ENCODE assay signal across 10 mouse cellular contexts in the genomic region with DNA sequence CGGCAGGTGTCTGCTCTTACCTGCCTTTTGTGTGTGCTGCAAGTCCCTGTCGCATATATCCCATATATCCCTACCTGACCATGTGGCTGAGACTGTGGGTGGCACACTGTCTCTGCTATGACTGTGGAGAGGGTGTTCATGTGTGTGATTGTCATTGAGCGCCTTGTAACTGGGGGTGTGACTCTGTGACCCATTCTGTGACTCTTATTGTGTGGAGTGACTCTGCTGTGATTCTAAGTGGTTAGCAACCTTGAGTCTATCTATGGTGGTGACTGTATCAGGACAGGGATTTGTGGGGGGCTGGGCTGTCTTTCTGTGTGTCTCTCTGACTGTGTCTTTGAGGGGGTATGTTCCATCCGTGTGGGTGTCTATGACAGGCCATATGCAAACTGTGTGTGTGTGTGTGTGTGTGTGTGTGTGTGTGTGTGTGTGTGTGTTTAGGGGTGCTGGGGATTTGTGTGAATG. TPM values are rescaled to one million over a fixed set of nuclear protein-coding genes. Genes with fewer than 3 reads are reported as not detected.
A peak's percentile ranks its signal among the peaks of the same experiment; 100 is the strongest.
DNase-seq lines count a peak whose midpoint lies in the region; ATAC-seq and TF ChIP-seq lines count a peak whose summit lies in the region.
"Had no signal": no experiment of that assay in that cellular context is flagged by ENCODE, and none has a peak within 500 bp of the region (broad histone marks: within the 10 kb centered on the region; RNA-seq: fewer than 3 reads in every experiment).

No protein-coding gene starts in this region.

- peak overlapping the region; percentile 82 for H3K4me2 ChIP-seq in kidney, embryonic 14.5 days (replicated peaks; ENCODE audit: low read depth, low read length)
- H3K4me2 ChIP-seq in embryonic facial prominence, embryonic 12.5 days (replicated peaks) = peak overlapping the region; percentile 81
- peak overlapping the region; percentile 69 for H3K4me2 ChIP-seq in forebrain, postnatal 0 days (ENCODE audit: low read depth)
- peak overlapping the region; percentile 74 for H3K4me2 ChIP-seq in midbrain, embryonic 12.5 days (replicated peaks)

- ATAC-seq in kidney, embryonic 14.5 days (ENCODE audit: low FRiP score, low TSS enrichment) = no peak
- ATAC-seq in embryonic facial prominence, embryonic 12.5 days (ENCODE audit: insufficient number of reproducible peaks, insufficient read depth, low FRiP score, low TSS enrichment) = no peak
- peak; percentile 25 for ATAC-seq in forebrain, postnatal 0 days
- peak; percentile 1; the same call in 1 of the 2 replicates for ATAC-seq in midbrain, embryonic 12.5 days (ENCODE audit: low FRiP score, low read depth)
- no peak for ATAC-seq in megakaryocyte-erythroid progenitor cell, adult 5-6 weeks (replicated peaks; ENCODE audit: low FRiP score, low TSS enrichment, poor library complexity, severe bottlenecking)
- ATAC-seq in monocyte, adult 5-6 weeks (replicated peaks; ENCODE audit: insufficient number of reproducible peaks, low FRiP score, low TSS enrichment, poor library complexity, severe bottlenecking) = no peak

- H3K4me3 ChIP-seq in kidney, embryonic 14.5 days (ENCODE audit: low read length) = no peak overlapping the region; the same call in 1 of the 2 replicates
- H3K4me3 ChIP-seq in embryonic facial prominence, embryonic 12.5 days = peak overlapping the region; percentile 62
- peak overlapping the region; percentile 82 for H3K4me3 ChIP-seq in forebrain, postnatal 0 days (ENCODE audit: low read depth, low read length)
- peak overlapping the region; percentile 67 for H3K4me3 ChIP-seq in midbrain, embryonic 12.5 days

- H3K9me3 ChIP-seq in kidney, embryonic 14.5 days (ENCODE audit: control insufficient read depth, low read length) = no peaks in the 10 kb centered on the region
- no peaks in the 10 kb centered on the region for H3K9me3 ChIP-seq in embryonic facial prominence, embryonic 12.5 days
- no peaks in the 10 kb centered on the region for H3K9me3 ChIP-seq in forebrain, postnatal 0 days (ENCODE audit: low read length)
- H3K9me3 ChIP-seq in midbrain, embryonic 12.5 days = no peaks in the 10 kb centered on the region

- no peak for TF ChIP-seq CTCF in forebrain, postnatal 0 days (IDR thresholded peaks at IDR 0.05; ENCODE audit: low read depth)

- no peak for DNase-seq in kidney, adult 18-20 months
- DNase-seq in forebrain, postnatal 0 days = peak; percentile 51
- no peak for DNase-seq in adipocyte (ENCODE audit: low spot score)
- DNase-seq: spleen, adult 18-20 months had no signal

- H3K36me3 ChIP-seq in kidney, embryonic 14.5 days (ENCODE audit: control insufficient read depth, insufficient read depth, low read length) = no peaks in the 10 kb centered on the region
- H3K36me3 ChIP-seq in embryonic facial prominence, embryonic 12.5 days = 0 out of 2 replicates have a peak, but pooled peaks cover 3% of the 10 kb centered on the region
- H3K36me3 ChIP-seq in forebrain, postnatal 0 days (ENCODE audit: insufficient read depth) = peaks cover 22% of the 10 kb centered on the region
- H3K36me3 ChIP-seq in midbrain, embryonic 12.5 days = peaks cover 18% of the 10 kb centered on the region; the same call in 1 of the 2 replicates

- no peak overlapping the region for H3K9ac ChIP-seq in kidney, embryonic 14.5 days (ENCODE audit: low read depth, low read length)
- H3K9ac ChIP-seq in embryonic facial prominence, embryonic 12.5 days = peak overlapping the region; percentile 63; the same call in 1 of the 2 replicates
- H3K9ac ChIP-seq in forebrain, postnatal 0 days = peak overlapping the region; percentile 87
- H3K9ac ChIP-seq in midbrain, embryonic 12.5 days (replicated peaks) = peak overlapping the region; percentile 78

- H3K27me3 ChIP-seq in kidney, embryonic 14.5 days (ENCODE audit: control insufficient read depth, insufficient read depth, low read length) = no peaks in the 10 kb centered on the region
- H3K27me3 ChIP-seq in embryonic facial prominence, embryonic 12.5 days = no peaks in the 10 kb centered on the region
- no peaks in the 10 kb centered on the region for H3K27me3 ChIP-seq in forebrain, postnatal 0 days (ENCODE audit: insufficient read depth, low read length)
- H3K27me3 ChIP-seq in midbrain, embryonic 12.5 days = 0 out of 2 replicates have a peak, but pooled peaks cover 6% of the 10 kb centered on the region

- WGBS in kidney, embryonic 14.5 days = 77% methylated on average over 4 of the region's 4 CpGs
- WGBS in embryonic facial prominence, embryonic 12.5 days = 84% methylated on average over 4 of the region's 4 CpGs
- 66% methylated on average over 4 of the region's 4 CpGs for WGBS in forebrain, postnatal 0 days
- 77% methylated on average over 4 of the region's 4 CpGs for WGBS in midbrain, embryonic 12.5 days

- no peak overlapping the region for H3K27ac ChIP-seq in kidney, embryonic 14.5 days (ENCODE audit: low read depth, low read length)
- no peak overlapping the region for H3K27ac ChIP-seq in embryonic facial prominence, embryonic 12.5 days
- peak overlapping the region; percentile 89; the same call in 1 of the 2 replicates for H3K27ac ChIP-seq in forebrain, postnatal 0 days (ENCODE audit: low read depth, low read length)
- no peak overlapping the region for H3K27ac ChIP-seq in midbrain, embryonic 12.5 days (replicated peaks)
- H3K27ac ChIP-seq: macrophage had no signal

- no peaks in the 10 kb centered on the region for H3K4me1 ChIP-seq in kidney, embryonic 14.5 days (ENCODE audit: control insufficient read depth, insufficient read depth, low read length)
- H3K4me1 ChIP-seq in embryonic facial prominence, embryonic 12.5 days = peaks cover 9% of the 10 kb centered on the region; the same call in 1 of the 2 replicates
- H3K4me1 ChIP-seq in forebrain, postnatal 0 days (ENCODE audit: insufficient read depth) = peaks cover 11% of the 10 kb centered on the region; the same call in 1 of the 2 replicates
- H3K4me1 ChIP-seq in midbrain, embryonic 12.5 days = peaks cover 20% of the 10 kb centered on the region

RNA-seq across cellular contexts. Expression of a gene that starts 0.9 kb away (rescaled TPM):
- polyA plus RNA-seq in kidney, embryonic 14.5 days (2014; fragmentation: Nextera tagmentation; extraction: Ambion mirVana) = 7.0 and 9.2 TPM in 2 replicates
- 15.9 and 16.2 TPM in 2 replicates for polyA plus RNA-seq in embryonic facial prominence, embryonic 12.5 days (2016; fragmentation: Nextera tagmentation; extraction: Ambion mirVana)
- 97.9 and 108 TPM in 2 replicates for total RNA-seq in forebrain, postnatal 0 days (2014; rRNA removed)
- polyA plus RNA-seq in forebrain, postnatal 0 days (2015; fragmentation: Nextera tagmentation; extraction: Ambion mirVana) = 122 and 144 TPM in 2 replicates
- polyA plus RNA-seq in midbrain, embryonic 12.5 days (2016; fragmentation: Nextera tagmentation; extraction: Ambion mirVana) = 45.6 and 47.0 TPM in 2 replicates
- total RNA-seq in megakaryocyte-erythroid progenitor cell, adult 5-6 weeks (2014; fragmentation: Nextera tagmentation) = not detected in 2 replicates
- total RNA-seq in megakaryocyte-erythroid progenitor cell, adult 5-6 weeks (2017) = not detected in 2 replicates
- total RNA-seq in monocyte, adult 5-6 weeks (2017) = 0.58 TPM in 1 of 3 replicates, not detected in the others

RNA-seq across cellular contexts. Expression of a gene that starts 10.4 kb away (rescaled TPM):
- 54.0 and 67.5 TPM in 2 replicates for polyA plus RNA-seq in kidney, embryonic 14.5 days (2014; fragmentation: Nextera tagmentation; extraction: Ambion mirVana)
- 40.5 and 42.4 TPM in 2 replicates for polyA plus RNA-seq in embryonic facial prominence, embryonic 12.5 days (2016; fragmentation: Nextera tagmentation; extraction: Ambion mirVana)
- total RNA-seq in forebrain, postnatal 0 days (2014; rRNA removed) = 42.0 and 47.1 TPM in 2 replicates
- polyA plus RNA-seq in forebrain, postnatal 0 days (2015; fragmentation: Nextera tagmentation; extraction: Ambion mirVana) = 52.8 and 65.9 TPM in 2 replicates
- polyA plus RNA-seq in midbrain, embryonic 12.5 days (2016; fragmentation: Nextera tagmentation; extraction: Ambion mirVana) = 32.7 and 36.9 TPM in 2 replicates
- total RNA-seq in megakaryocyte-erythroid progenitor cell, adult 5-6 weeks (2014; fragmentation: Nextera tagmentation) = 9.1 and 11.4 TPM in 2 replicates
- 4.1 and 8.5 TPM in 2 replicates for total RNA-seq in megakaryocyte-erythroid progenitor cell, adult 5-6 weeks (2017)
- 1.1 to 5.0 TPM (median 4.0 TPM) in 3 replicates for total RNA-seq in monocyte, adult 5-6 weeks (2017)

RNA-seq across cellular contexts. Expression of a gene that starts 10.5 kb away (rescaled TPM):
- polyA plus RNA-seq in kidney, embryonic 14.5 days (2014; fragmentation: Nextera tagmentation; extraction: Ambion mirVana) = 3.4 and 4.0 TPM in 2 replicates
- polyA plus RNA-seq in embryonic facial prominence, embryonic 12.5 days (2016; fragmentation: Nextera tagmentation; extraction: Ambion mirVana) = 5.3 and 5.6 TPM in 2 replicates
- total RNA-seq in forebrain, postnatal 0 days (2014; rRNA removed) = 8.6 and 13.6 TPM in 2 replicates
- polyA plus RNA-seq in forebrain, postnatal 0 days (2015; fragmentation: Nextera tagmentation; extraction: Ambion mirVana) = 3.5 and 4.1 TPM in 2 replicates
- polyA plus RNA-seq in midbrain, embryonic 12.5 days (2016; fragmentation: Nextera tagmentation; extraction: Ambion mirVana) = 6.1 and 6.9 TPM in 2 replicates
- total RNA-seq in megakaryocyte-erythroid progenitor cell, adult 5-6 weeks (2014; fragmentation: Nextera tagmentation) = not detected in 2 replicates
- 0.46 TPM in 1 of 2 replicates, not detected in the other for total RNA-seq in megakaryocyte-erythroid progenitor cell, adult 5-6 weeks (2017)
- 0.21 TPM in 1 of 3 replicates, not detected in the others for total RNA-seq in monocyte, adult 5-6 weeks (2017)

RNA-seq across cellular contexts. Expression of a gene that starts 17.8 kb away (rescaled TPM):
- 11.4 and 12.8 TPM in 2 replicates for polyA plus RNA-seq in kidney, embryonic 14.5 days (2014; fragmentation: Nextera tagmentation; extraction: Ambion mirVana)
- 5.6 and 7.0 TPM in 2 replicates for polyA plus RNA-seq in embryonic facial prominence, embryonic 12.5 days (2016; fragmentation: Nextera tagmentation; extraction: Ambion mirVana)
- total RNA-seq in forebrain, postnatal 0 days (2014; rRNA removed) = 28.2 and 37.7 TPM in 2 replicates
- 7.0 and 7.3 TPM in 2 replicates for polyA plus RNA-seq in forebrain, postnatal 0 days (2015; fragmentation: Nextera tagmentation; extraction: Ambion mirVana)
- 7.8 and 8.1 TPM in 2 replicates for polyA plus RNA-seq in midbrain, embryonic 12.5 days (2016; fragmentation: Nextera tagmentation; extraction: Ambion mirVana)
- 4.1 and 9.1 TPM in 2 replicates for total RNA-seq in megakaryocyte-erythroid progenitor cell, adult 5-6 weeks (2014; fragmentation: Nextera tagmentation)
- total RNA-seq in megakaryocyte-erythroid progenitor cell, adult 5-6 weeks (2017) = 1.2 and 4.8 TPM in 2 replicates
- 2.2 to 5.5 TPM (median 2.5 TPM) in 3 replicates for total RNA-seq in monocyte, adult 5-6 weeks (2017)

RNA-seq across cellular contexts. Expression of a gene that starts 19.8 kb away (rescaled TPM):
- polyA plus RNA-seq in kidney, embryonic 14.5 days (2014; fragmentation: Nextera tagmentation; extraction: Ambion mirVana) = 4.6 and 8.3 TPM in 2 replicates
- polyA plus RNA-seq in embryonic facial prominence, embryonic 12.5 days (2016; fragmentation: Nextera tagmentation; extraction: Ambion mirVana) = 10.2 and 11.1 TPM in 2 replicates
- total RNA-seq in forebrain, postnatal 0 days (2014; rRNA removed) = 23.7 and 26.7 TPM in 2 replicates
- 23.0 and 28.7 TPM in 2 replicates for polyA plus RNA-seq in forebrain, postnatal 0 days (2015; fragmentation: Nextera tagmentation; extraction: Ambion mirVana)
- polyA plus RNA-seq in midbrain, embryonic 12.5 days (2016; fragmentation: Nextera tagmentation; extraction: Ambion mirVana) = 13.2 and 13.4 TPM in 2 replicates
- total RNA-seq in megakaryocyte-erythroid progenitor cell, adult 5-6 weeks (2014; fragmentation: Nextera tagmentation) = 4.9 and 8.7 TPM in 2 replicates
- 8.1 and 8.6 TPM in 2 replicates for total RNA-seq in megakaryocyte-erythroid progenitor cell, adult 5-6 weeks (2017)
- 8.4 to 22.7 TPM (median 18.5 TPM) in 3 replicates for total RNA-seq in monocyte, adult 5-6 weeks (2017)

Comparison
In these comparisons a context has a peak if more than half of its experiments do, and no peak if none do; other contexts are left out.
1. ATAC-seq: peak in forebrain, postnatal 0 days (single experiment) and midbrain, embryonic 12.5 days (single experiment); none in kidney, embryonic 14.5 days (single experiment), embryonic facial prominence, embryonic 12.5 days (single experiment), megakaryocyte-erythroid progenitor cell, adult 5-6 weeks (single experiment) and monocyte, adult 5-6 weeks (single experiment).
2. Peak in every context shown above with its lines, with median percentiles within 50 percentile points of each other: H3K4me2 ChIP-seq.